In the genomic region with DNA sequence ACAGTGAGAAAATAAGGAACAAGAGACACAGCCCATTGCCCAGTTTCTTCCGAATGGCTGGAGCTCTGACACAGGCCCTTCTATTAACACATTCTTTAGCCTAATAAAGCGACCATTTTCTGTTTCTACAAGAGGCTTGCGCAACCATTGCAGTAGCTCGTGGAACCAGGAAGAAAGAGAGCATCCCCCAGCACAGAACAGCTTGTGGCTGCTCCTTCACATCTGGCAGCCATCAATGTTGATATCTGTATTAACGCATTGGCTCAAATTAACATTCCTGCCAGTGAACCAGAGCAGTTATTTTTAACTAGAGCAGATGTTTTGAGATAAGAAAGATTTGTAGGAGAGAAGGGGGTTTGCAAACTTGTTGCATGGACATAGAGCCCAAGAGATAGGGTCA, we compare ENCODE assay signal across 17 mouse cellular contexts. TPM values are rescaled to one million over a fixed set of nuclear protein-coding genes. Genes with fewer than 3 reads are reported as not detected.
DNase-seq lines count a peak whose midpoint lies in the region; ATAC-seq and TF ChIP-seq lines count a peak whose summit lies in the region.
"Had no signal": no experiment of that assay in that cellular context is flagged by ENCODE, and none has a peak within 500 bp of the region (broad histone marks: within the 10 kb centered on the region; RNA-seq: fewer than 3 reads in every experiment).

No protein-coding gene starts in this region.

- no peak overlapping the region for H3K4me2 ChIP-seq in kidney, postnatal 0 days (ENCODE audit: low read length)
- H3K4me2 ChIP-seq: embryonic facial prominence, embryonic 12.5 days; heart, embryonic 15.5 days had no signal

- TF ChIP-seq CTCF in C2C12 (IDR thresholded peaks at IDR 0.05; ENCODE audit: control insufficient read depth, insufficient read depth, insufficient read length), result no peak
- no peak for TF ChIP-seq CTCF in kidney, postnatal 0 days (IDR thresholded peaks at IDR 0.05; ENCODE audit: low read depth)

- no peaks in the 10 kb centered on the region for H3K36me3 ChIP-seq in C2C12 (ENCODE audit: control insufficient read depth, insufficient read depth)
- no peaks in the 10 kb centered on the region for H3K36me3 ChIP-seq in kidney, postnatal 0 days (ENCODE audit: insufficient read depth, low read length)
- H3K36me3 ChIP-seq: embryonic facial prominence, embryonic 12.5 days; heart, embryonic 15.5 days; hindbrain, embryonic 10.5 days had no signal

- H3K27ac ChIP-seq in kidney, postnatal 0 days, result no peak overlapping the region; the same call in 1 of the 2 replicates
- H3K27ac ChIP-seq: embryonic facial prominence, embryonic 12.5 days; heart, embryonic 15.5 days; hindbrain, embryonic 10.5 days had no signal

- 46% methylated on average over 5 of the region's 5 CpGs for WGBS in kidney, postnatal 0 days

- no peaks in the 10 kb centered on the region for H3K4me1 ChIP-seq in kidney, postnatal 0 days (replicated peaks; ENCODE audit: insufficient read depth, low read length)
- H3K4me1 ChIP-seq: hindbrain, embryonic 10.5 days had no signal

- peak; percentile 11 for DNase-seq in 3T3-L1 (ENCODE audit: low read depth, low spot score)
- DNase-seq in kidney, postnatal 0 days (ENCODE audit: low spot score), result peak; percentile 71
- peak; percentile 15 for DNase-seq in lung, postnatal 36 days
- no peak for DNase-seq in frontal cortex, postnatal 10 days (ENCODE audit: low spot score in 2 of 2)
- no peak for DNase-seq in spleen, postnatal 14 days (ENCODE audit: low spot score in 2 of 2)
- DNase-seq in adrenal gland, adult 8-10 months, result no peak
- DNase-seq: adrenal gland, postnatal 14 days; cerebellum, adult 8-10 months; layer of hippocampus, adult 9-11 months; liver; right cerebral cortex, postnatal 14 days had no signal

- H3K4me3 ChIP-seq in C2C12 (ENCODE audit: insufficient read depth, poor library complexity, severe bottlenecking), result no peak overlapping the region
- no peak overlapping the region for H3K4me3 ChIP-seq in kidney, postnatal 0 days (replicated peaks; ENCODE audit: low read depth, low read length)
- H3K4me3 ChIP-seq: embryonic facial prominence, embryonic 12.5 days; heart, embryonic 15.5 days; hindbrain, embryonic 10.5 days had no signal

- no peaks in the 10 kb centered on the region for H3K27me3 ChIP-seq in C2C12 (ENCODE audit: control insufficient read depth, insufficient read depth, insufficient read length)
- H3K27me3 ChIP-seq in kidney, postnatal 0 days (ENCODE audit: insufficient read depth, low read length), result no peaks in the 10 kb centered on the region
- H3K27me3 ChIP-seq: CH12.LX; embryonic facial prominence, embryonic 12.5 days; heart, embryonic 15.5 days had no signal

- no peaks in the 10 kb centered on the region for H3K9me3 ChIP-seq in kidney, postnatal 0 days (replicated peaks; ENCODE audit: low read length)
- H3K9me3 ChIP-seq: embryonic facial prominence, embryonic 12.5 days; heart, embryonic 15.5 days; hindbrain, embryonic 10.5 days had no signal

- no peak overlapping the region for H3ac ChIP-seq in C2C12 (ENCODE audit: control insufficient read depth, insufficient read length, low read depth)

- H3K79me3 ChIP-seq in C2C12 (ENCODE audit: low read depth), result no peaks in the 10 kb centered on the region

- no peaks in the 10 kb centered on the region for H3K79me2 ChIP-seq in C2C12 (ENCODE audit: control insufficient read depth, insufficient read depth)

- ATAC-seq in kidney, postnatal 0 days (replicated peaks; ENCODE audit: low FRiP score, low read depth), result no peak
- ATAC-seq: midbrain, embryonic 16.5 days had no signal

- no peak overlapping the region for H3K9ac ChIP-seq in kidney, postnatal 0 days (ENCODE audit: low read depth, low read length)
- H3K9ac ChIP-seq: embryonic facial prominence, embryonic 12.5 days; heart, embryonic 15.5 days had no signal

TF ChIP-seq in C2C12, 6 proteins besides CTCF, POLR2A, EP300 and RAD21:
- peak; percentile 1 for TF ChIP-seq CEBPB (IDR thresholded peaks at IDR 0.05; ENCODE audit: low read depth)
- TF ChIP-seq MYOD1 (IDR thresholded peaks at IDR 0.05; ENCODE audit: control insufficient read depth, insufficient read length, low read depth), result no peak
TF ChIP-seq in C2C12: peak in this region for 1.

RNA-seq across cellular contexts. Expression of gene Tmem18, which starts 44.2 kb away (rescaled TPM):
- polyA plus RNA-seq in C2C12 (2012; fragmentation: generic; extraction: Trizol), result 6.9 TPM
- polyA plus RNA-seq in kidney, postnatal 0 days (2015; fragmentation: Nextera tagmentation; extraction: Ambion mirVana), result 27.5 and 30.6 TPM in 2 replicates
- 10 to 100 TPM; 19.5 to 30.1 (median 24.5) TPM for total RNA-seq in adrenal gland, adult 8-10 months (2022)

Comparison
In these comparisons a context has a peak if more than half of its experiments do, and no peak if none do; other contexts are left out.
1. DNase-seq: peak in 3T3-L1 (single experiment), kidney, postnatal 0 days (single experiment) and lung, postnatal 36 days (single experiment); none in frontal cortex, postnatal 10 days (0 of 2), spleen, postnatal 14 days (0 of 2) and adrenal gland, adult 8-10 months (single experiment).